Mouse (Mus musculus): ENCODE data around the gene Plppr3. TPM values are rescaled to one million over a fixed set of nuclear protein-coding genes. Genes with fewer than 3 reads are reported as not detected.

Gene Plppr3
- polyA plus RNA-seq, 1 experiment from 2014 or later, result 16.4 TPM

- peaks cover 60% of the 10 kb centered on the region for H3K4me1 ChIP-seq
- no peaks in the 10 kb centered on the region for H3K27me3 ChIP-seq (replicated peaks)
- H3K4me2 ChIP-seq, result peak overlapping the region; percentile 99
- peaks cover 62% of the 10 kb centered on the region for H3K36me3 ChIP-seq
- no peak for ATAC-seq (ENCODE audit: extremely low read depth, insufficient number of reproducible peaks, low FRiP score, low TSS enrichment)
- WGBS, result 14% methylated on average over 4 of the region's 4 CpGs
- peak overlapping the region; percentile 100 for H3K27ac ChIP-seq (replicated peaks)
- H3K9me3 ChIP-seq, result no peaks in the 10 kb centered on the region
- H3K9ac ChIP-seq, result peak overlapping the region; percentile 93
- peak overlapping the region; percentile 83 for H3K4me3 ChIP-seq
Observed at GRCm38 (mm10) chr10:79857452-79857811, 17.0 kb downstream of the Plppr3 start.

GRCm38 (mm10) chr10:79856704-79857451, 17.6 kb downstream of the Plppr3 start:
- Histone ChIP-seq H3K27ac (replicated peaks) (peak overlapping the region; percentile 100), H3K4me3 (peak overlapping the region; percentile 83), H3K9me3 (no peaks in the 10 kb centered on the region), H3K27me3 (replicated peaks) (no peaks in the 10 kb centered on the region), H3K4me1 (peaks cover 65% of the 10 kb centered on the region), H3K9ac (peak overlapping the region; percentile 93), H3K4me2 (peak overlapping the region; percentile 99), H3K36me3 (peaks cover 57% of the 10 kb centered on the region)
- no peak for ATAC-seq (ENCODE audit: extremely low read depth, insufficient number of reproducible peaks, low FRiP score, low TSS enrichment)
- 22% methylated on average over 7 of the region's 7 CpGs for WGBS

GRCm38 (mm10) chr10:79856280-79856679, 18.2 kb downstream of the Plppr3 start:
- H3K9me3 ChIP-seq, result no peaks in the 10 kb centered on the region
- ATAC-seq (ENCODE audit: extremely low read depth, insufficient number of reproducible peaks, low FRiP score, low TSS enrichment), result no peak
- H3K36me3 ChIP-seq, result peaks cover 51% of the 10 kb centered on the region
- H3K27ac ChIP-seq (replicated peaks), result peak overlapping the region; percentile 100
- peaks cover 71% of the 10 kb centered on the region for H3K4me1 ChIP-seq
- no peaks in the 10 kb centered on the region for H3K27me3 ChIP-seq (replicated peaks)
- H3K4me2 ChIP-seq, result peak overlapping the region; percentile 99
- H3K9ac ChIP-seq, result peak overlapping the region; percentile 93
- peak overlapping the region; percentile 83 for H3K4me3 ChIP-seq
- 26% methylated on average over 6 of the region's 6 CpGs for WGBS

- peak overlapping the region; percentile 100 for H3K27ac ChIP-seq (replicated peaks)
- H3K4me3 ChIP-seq, result peak overlapping the region; percentile 83
- no peaks in the 10 kb centered on the region for H3K27me3 ChIP-seq (replicated peaks)
- peaks cover 45% of the 10 kb centered on the region for H3K36me3 ChIP-seq
- peaks cover 76% of the 10 kb centered on the region for H3K4me1 ChIP-seq
- no peak for ATAC-seq (ENCODE audit: extremely low read depth, insufficient number of reproducible peaks, low FRiP score, low TSS enrichment)
- 2% methylated on average over 10 of the region's 10 CpGs for WGBS
- H3K9me3 ChIP-seq, result no peaks in the 10 kb centered on the region
- H3K4me2 ChIP-seq, result peak overlapping the region; percentile 99
- H3K9ac ChIP-seq, result peak overlapping the region; percentile 93
Observed at GRCm38 (mm10) chr10:79855558-79856184, 18.8 kb downstream of the Plppr3 start.

GRCm38 (mm10) chr10:79854801-79855541, 19.5 kb downstream of the Plppr3 start:
- H3K9ac ChIP-seq, result peak overlapping the region; percentile 93
- H3K27ac ChIP-seq (replicated peaks), result peak overlapping the region; percentile 100
- H3K27me3 ChIP-seq (replicated peaks), result no peaks in the 10 kb centered on the region
- H3K4me3 ChIP-seq, result peak overlapping the region; percentile 83
- ATAC-seq (ENCODE audit: extremely low read depth, insufficient number of reproducible peaks, low FRiP score, low TSS enrichment), result peak; percentile 21; the same call in 1 of the 2 replicates
- H3K36me3 ChIP-seq, result peaks cover 38% of the 10 kb centered on the region
- peaks cover 74% of the 10 kb centered on the region for H3K4me1 ChIP-seq
- H3K4me2 ChIP-seq, result peak overlapping the region; percentile 99
- under 1% methylated on average over 83 of the region's 83 CpGs for WGBS
- H3K9me3 ChIP-seq, result no peaks in the 10 kb centered on the region

- WGBS, result under 1% methylated on average over 75 of the region's 75 CpGs
- peak within 1 kb of the TSS; percentile 93 for H3K9ac ChIP-seq
- no peaks in the 10 kb centered on the region for H3K27me3 ChIP-seq (replicated peaks)
- peak within 1 kb of the TSS; percentile 99 for H3K4me2 ChIP-seq
- H3K36me3 ChIP-seq, result peaks cover 29% of the 10 kb centered on the region
- ATAC-seq (ENCODE audit: extremely low read depth, insufficient number of reproducible peaks, low FRiP score, low TSS enrichment), result peak; percentile 88
- H3K4me3 ChIP-seq, result peak within 1 kb of the TSS; percentile 83
- H3K9me3 ChIP-seq, result no peaks in the 10 kb centered on the region
- peaks cover 67% of the 10 kb centered on the region for H3K4me1 ChIP-seq
- peak within 1 kb of the TSS; percentile 100 for H3K27ac ChIP-seq (replicated peaks)
Observed at GRCm38 (mm10) chr10:79853860-79854795, 20.3 kb downstream of the Plppr3 start, which contains the start of gene Ptbp1. Ptbp1 (plus strand) TSS chr10:79854427.

GRCm38 (mm10) chr10:79853392-79853791, 21.0 kb downstream of the Plppr3 start:
- H3K27me3 ChIP-seq (replicated peaks), result no peaks in the 10 kb centered on the region
- H3K9me3 ChIP-seq, result no peaks in the 10 kb centered on the region
- peaks cover 60% of the 10 kb centered on the region for H3K4me1 ChIP-seq
- under 1% methylated on average over 15 of the region's 15 CpGs for WGBS
- H3K36me3 ChIP-seq, result peaks cover 22% of the 10 kb centered on the region
- ATAC-seq (ENCODE audit: extremely low read depth, insufficient number of reproducible peaks, low FRiP score, low TSS enrichment), result peak; percentile 20
- peak overlapping the region; percentile 93 for H3K4me2 ChIP-seq
- H3K4me3 ChIP-seq, result peak overlapping the region; percentile 83
- peak overlapping the region; percentile 100 for H3K27ac ChIP-seq (replicated peaks)
- H3K9ac ChIP-seq, result peak overlapping the region; percentile 91

GRCm38 (mm10) chr10:79852827-79853226, 21.6 kb downstream of the Plppr3 start:
- ATAC-seq (ENCODE audit: extremely low read depth, insufficient number of reproducible peaks, low FRiP score, low TSS enrichment), result no peak
- peak overlapping the region; percentile 91 for H3K9ac ChIP-seq
- 24% methylated on average over 8 of the region's 8 CpGs for WGBS

GRCm38 (mm10) chr10:79852107-79852789, 22.2 kb downstream of the Plppr3 start:
- WGBS, result 44% methylated on average over 9 of the region's 9 CpGs
- Histone ChIP-seq H3K4me3 (peak overlapping the region; percentile 83), H3K27ac (replicated peaks) (peak overlapping the region; percentile 100), H3K36me3 (peaks cover 11% of the 10 kb centered on the region), H3K4me1 (peaks cover 49% of the 10 kb centered on the region), H3K9me3 (no peaks in the 10 kb centered on the region), H3K9ac (peak overlapping the region; percentile 91), H3K27me3 (replicated peaks) (no peaks in the 10 kb centered on the region), H3K4me2 (peak overlapping the region; percentile 93)
- ATAC-seq (ENCODE audit: extremely low read depth, insufficient number of reproducible peaks, low FRiP score, low TSS enrichment), result no peak

More at GRCm38 (mm10) chr10:79852827-79853226, 21.6 kb downstream of the Plppr3 start:
- Histone ChIP-seq H3K4me2 (peak overlapping the region; percentile 93), H3K4me3 (peak overlapping the region; percentile 83), H3K27ac (replicated peaks) (peak overlapping the region; percentile 100), H3K36me3 (peaks cover 17% of the 10 kb centered on the region), H3K4me1 (peaks cover 54% of the 10 kb centered on the region), H3K27me3 (replicated peaks) (no peaks in the 10 kb centered on the region), H3K9me3 (no peaks in the 10 kb centered on the region)

GRCm38 (mm10) chr10:79851653-79852052, 22.8 kb downstream of the Plppr3 start:
- peak overlapping the region; percentile 100 for H3K27ac ChIP-seq (replicated peaks)
- 77% methylated on average over 3 of the region's 3 CpGs for WGBS
- H3K4me3 ChIP-seq, result no peak overlapping the region
- peaks cover 5% of the 10 kb centered on the region for H3K36me3 ChIP-seq
- H3K4me1 ChIP-seq, result peaks cover 45% of the 10 kb centered on the region
- H3K27me3 ChIP-seq (replicated peaks), result no peaks in the 10 kb centered on the region
- peak overlapping the region; percentile 93 for H3K4me2 ChIP-seq
- ATAC-seq (ENCODE audit: extremely low read depth, insufficient number of reproducible peaks, low FRiP score, low TSS enrichment), result no peak
- H3K9me3 ChIP-seq, result no peaks in the 10 kb centered on the region
- peak overlapping the region; percentile 91 for H3K9ac ChIP-seq
